20 mouse cellular contexts compared by ENCODE assay signal in the genomic region with DNA sequence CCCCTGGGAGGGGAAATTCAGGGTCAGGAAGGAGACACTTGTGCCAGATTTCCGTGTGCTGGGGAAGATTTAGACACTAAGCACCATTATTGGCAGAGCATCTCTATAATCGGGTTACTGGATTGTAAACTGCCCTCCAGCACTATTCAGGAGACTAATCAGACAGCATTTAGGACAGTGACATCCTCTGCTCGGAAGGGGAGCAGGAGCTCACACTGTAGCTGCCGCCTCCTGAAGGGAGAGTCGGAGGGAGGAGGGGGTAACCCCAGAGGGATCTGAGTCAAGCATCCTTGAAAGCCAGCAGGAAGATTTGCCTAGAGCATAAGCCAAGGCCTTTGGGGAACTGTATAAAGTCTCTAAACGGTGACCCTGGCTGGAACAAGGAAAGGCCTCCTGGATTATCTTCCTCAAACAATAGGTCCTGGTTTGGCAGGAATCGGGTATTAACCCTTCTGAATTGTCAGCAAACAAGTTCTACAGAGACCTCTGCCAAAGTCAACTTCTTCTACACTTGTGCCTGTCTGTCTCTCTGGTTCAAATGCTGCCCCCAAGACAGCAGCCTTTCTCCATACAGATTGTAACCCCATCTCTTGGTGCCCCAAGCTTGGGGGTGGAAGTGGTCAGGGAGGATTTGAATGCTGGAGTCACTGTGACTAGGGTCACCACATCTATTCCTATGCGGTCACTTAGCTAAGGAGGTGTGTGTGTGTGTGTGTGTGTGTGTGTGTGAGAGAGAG.
DNase-seq lines count a peak whose midpoint lies in the region; ATAC-seq and TF ChIP-seq lines count a peak whose summit lies in the region.
"Had no signal": no experiment of that assay in that cellular context is flagged by ENCODE, and none has a peak within 500 bp of the region (broad histone marks: within the 10 kb centered on the region; RNA-seq: fewer than 3 reads in every experiment).

No protein-coding gene starts in this region.

- H3K9me3 ChIP-seq in midbrain, embryonic 10.5 days (replicated peaks) = no peaks in the 10 kb centered on the region
- no peaks in the 10 kb centered on the region for H3K9me3 ChIP-seq in midbrain, embryonic 11.5 days (ENCODE audit: control insufficient read depth, low read length)
- H3K9me3 ChIP-seq in heart, postnatal 0 days (replicated peaks; ENCODE audit: control insufficient read depth, low read length) = no peaks in the 10 kb centered on the region
- H3K9me3 ChIP-seq: embryonic facial prominence, embryonic 13.5 days; G1E; limb, embryonic 15.5 days; lung, embryonic 15.5 days; midbrain, embryonic 12.5 days had no signal

- H3K27ac ChIP-seq in gastrocnemius, adult 2 months = no peak overlapping the region
- H3K27ac ChIP-seq in midbrain, embryonic 10.5 days (replicated peaks) = peak overlapping the region; percentile 38; the same call in 1 of the 2 replicates
- no peak overlapping the region for H3K27ac ChIP-seq in midbrain, embryonic 11.5 days (ENCODE audit: low read depth, low read length)
- H3K27ac ChIP-seq in heart, postnatal 0 days (ENCODE audit: low read depth) = no peak overlapping the region
- H3K27ac ChIP-seq: embryonic facial prominence, embryonic 13.5 days; hindbrain, embryonic 14.5 days; limb, embryonic 15.5 days; lung, embryonic 15.5 days; midbrain, embryonic 12.5 days had no signal

- TF ChIP-seq EP300 in heart, postnatal 0 days (IDR thresholded peaks at IDR 0.05; ENCODE audit: low read depth) = no peak

- H3K4me1 ChIP-seq in midbrain, embryonic 10.5 days = peaks cover 61% of the 10 kb centered on the region
- H3K4me1 ChIP-seq in midbrain, embryonic 11.5 days (ENCODE audit: control insufficient read depth, insufficient read depth, low read length) = peaks cover 14% of the 10 kb centered on the region
- H3K4me1 ChIP-seq in heart, postnatal 0 days (ENCODE audit: control insufficient read depth, insufficient read depth) = 0 out of 2 replicates have a peak, but pooled peaks cover 6% of the 10 kb centered on the region
- H3K4me1 ChIP-seq: limb, embryonic 15.5 days had no signal

- intact Hi-C loops in gastrocnemius, postnatal 14 days (cut with DNase I; ENCODE audit: low total_unique reads) = no loop called here
- intact Hi-C loops in gastrocnemius, adult 2 months (cut with DNase I) = no loop called here

- no peaks in the 10 kb centered on the region for H3K27me3 ChIP-seq in midbrain, embryonic 10.5 days (ENCODE audit: low read depth, poor library complexity, severe bottlenecking)
- no peaks in the 10 kb centered on the region for H3K27me3 ChIP-seq in midbrain, embryonic 11.5 days (ENCODE audit: control insufficient read depth, insufficient read depth, low read length)
- no peaks in the 10 kb centered on the region for H3K27me3 ChIP-seq in heart, postnatal 0 days (ENCODE audit: control insufficient read depth, insufficient read depth, low read length)
- H3K27me3 ChIP-seq: embryonic facial prominence, embryonic 13.5 days; limb, embryonic 15.5 days; lung, embryonic 15.5 days; midbrain, embryonic 12.5 days had no signal

- ATAC-seq in midbrain, embryonic 11.5 days (ENCODE audit: low FRiP score) = no peak
- ATAC-seq in heart, postnatal 0 days (ENCODE audit: insufficient read depth, low read depth) = peak; percentile 47
- ATAC-seq: activated CD4-positive, CD25-positive, alpha-beta regulatory T cell, adult 4 months; forebrain, embryonic 14.5 days had no signal

- peak; percentile 49 for DNase-seq in gastrocnemius, postnatal 14 days
- no peak for DNase-seq in gastrocnemius, adult 2 months
- no peak for DNase-seq in midbrain, embryonic 10.5 days (ENCODE audit: low spot score)
- DNase-seq in midbrain, embryonic 11.5 days (ENCODE audit: low spot score, missing footprints) = no peak
- DNase-seq in heart, postnatal 0 days (ENCODE audit: low spot score) = no peak
- DNase-seq in retina, postnatal 1 day = peak; percentile 89
- DNase-seq in layer of hippocampus, postnatal 14 days (ENCODE audit: low spot score in 2 of 2) = no peak
- no peak for DNase-seq in layer of hippocampus, adult 11-12 months (ENCODE audit: low spot score)
- DNase-seq: B cell, adult 2 months; cerebellum, postnatal 36 days; kidney, adult 9 months; thymus, postnatal 14 days had no signal

- H3K36me3 ChIP-seq in midbrain, embryonic 10.5 days = peaks cover 3% of the 10 kb centered on the region; the same call in 1 of the 2 replicates
- H3K36me3 ChIP-seq in midbrain, embryonic 11.5 days (ENCODE audit: control insufficient read depth, insufficient read depth, low read length) = no peaks in the 10 kb centered on the region
- H3K36me3 ChIP-seq in heart, postnatal 0 days (replicated peaks; ENCODE audit: control insufficient read depth, insufficient read depth, low read length) = no peaks in the 10 kb centered on the region
- H3K36me3 ChIP-seq: G1E; limb, embryonic 15.5 days had no signal

- TF ChIP-seq CTCF in gastrocnemius, adult 2 months (IDR thresholded peaks at IDR 0.05) = no peak
- no peak for TF ChIP-seq CTCF in heart, postnatal 0 days (IDR thresholded peaks at IDR 0.05; ENCODE audit: low read depth)

- H3K4me2 ChIP-seq in midbrain, embryonic 11.5 days = no peak overlapping the region
- H3K4me2 ChIP-seq in heart, postnatal 0 days (ENCODE audit: low read depth, low read length) = no peak overlapping the region
- H3K4me2 ChIP-seq: embryonic facial prominence, embryonic 13.5 days; hindbrain, embryonic 14.5 days; limb, embryonic 15.5 days; lung, embryonic 15.5 days; midbrain, embryonic 12.5 days had no signal

- H3K9ac ChIP-seq in midbrain, embryonic 11.5 days (ENCODE audit: low read length) = no peak overlapping the region; the same call in 1 of the 2 replicates
- H3K9ac ChIP-seq in heart, postnatal 0 days (replicated peaks; ENCODE audit: low read depth, low read length) = no peak overlapping the region
- H3K9ac ChIP-seq: embryonic facial prominence, embryonic 13.5 days; hindbrain, embryonic 14.5 days; limb, embryonic 15.5 days; lung, embryonic 15.5 days; midbrain, embryonic 12.5 days had no signal

- H3K4me3 ChIP-seq in gastrocnemius, adult 2 months = no peak overlapping the region
- H3K4me3 ChIP-seq in midbrain, embryonic 10.5 days = no peak overlapping the region
- no peak overlapping the region for H3K4me3 ChIP-seq in midbrain, embryonic 11.5 days (ENCODE audit: low read depth, low read length)
- no peak overlapping the region for H3K4me3 ChIP-seq in heart, postnatal 0 days (ENCODE audit: low read depth, low read length)
- H3K4me3 ChIP-seq: embryonic facial prominence, embryonic 13.5 days; limb, embryonic 15.5 days; lung, embryonic 15.5 days; midbrain, embryonic 12.5 days had no signal

- 50% methylated on average over 8 of the region's 8 CpGs for WGBS in midbrain, embryonic 10.5 days
- 42% methylated on average over 8 of the region's 8 CpGs for WGBS in midbrain, embryonic 11.5 days
- WGBS in heart, postnatal 0 days = 52% methylated on average over 8 of the region's 8 CpGs

Comparison
In these comparisons a context has a peak if more than half of its experiments do, and no peak if none do; other contexts are left out.
1. DNase-seq: peak in gastrocnemius, postnatal 14 days (single experiment) and retina, postnatal 1 day (single experiment); none in gastrocnemius, adult 2 months (single experiment), midbrain, embryonic 10.5 days (single experiment), midbrain, embryonic 11.5 days (single experiment), heart, postnatal 0 days (single experiment), layer of hippocampus, postnatal 14 days (0 of 2) and layer of hippocampus, adult 11-12 months (single experiment).